Mouse (Mus musculus) hindbrain, embryonic 10.5 days (tissue): Measurements from ENCODE around the gene Galnt7. TPM values are rescaled to one million over a fixed set of nuclear protein-coding genes. Genes with fewer than 3 reads are reported as not detected.

Source experiments
- DNase-seq: peaks from one replicate; pipeline ENCODE4 v3.0.0-alpha.2; 2017; ENCODE audit warnings: low spot score
- H3K27ac ChIP-seq: fragments of 300-500 bp; sonication (generic); 2 replicates; pipeline ENCODE4 v1.5.1; 2016; ENCODE audit warnings: mild to moderate bottlenecking, moderate library complexity
- H3K27me3 ChIP-seq: fragments of 300-500 bp; sonication (generic); 2 replicates; pipeline ENCODE4 v1.6.1; 2016; ENCODE audit warnings: mild to moderate bottlenecking; ENCODE audit not compliant: poor library complexity, insufficient read depth, severe bottlenecking
- H3K36me3 ChIP-seq: fragments of 300-500 bp; sonication (generic); 2 replicates; pipeline ENCODE4 v1.6.1; 2016; ENCODE audit warnings: mild to moderate bottlenecking, moderate library complexity
- H3K4me1 ChIP-seq: fragments of 300-500 bp; sonication (generic); replicated peaks from 2 replicates; pipeline ENCODE4 v1.6.1; 2016; ENCODE audit warnings: mild to moderate bottlenecking
- H3K4me3 ChIP-seq: fragments of 300-500 bp; sonication (generic); 2 replicates; pipeline ENCODE4 v1.5.1; 2016; ENCODE audit warnings: mild to moderate bottlenecking, moderate library complexity
- H3K9me3 ChIP-seq: fragments of 300-500 bp; sonication (generic); 2 replicates; pipeline ENCODE4 v1.6.1; 2016; ENCODE audit warnings: mild to moderate bottlenecking, moderate library complexity
- WGBS: fragments of 180-500 bp; shearing (Covaris S2); methylation state at CpG from one replicate; pipeline ENCODE4 v1.1.7; 2016; 5-methylcytosine and 5-hydroxymethylcytosine counted together
- polyA plus RNA-seq: library from polyadenylated mRNA; unstranded; fragments of >200 nt; fragmentation: Nextera tagmentation; extraction: Ambion mirVana; gene quantifications from 2 replicates; pipeline ENCODE4 v1.2.1, GENCODE M21; 2016

The Galnt7 gene
- polyA plus RNA-seq, 1 experiment from 2014 or later, result 14.7 TPM

DNA sequence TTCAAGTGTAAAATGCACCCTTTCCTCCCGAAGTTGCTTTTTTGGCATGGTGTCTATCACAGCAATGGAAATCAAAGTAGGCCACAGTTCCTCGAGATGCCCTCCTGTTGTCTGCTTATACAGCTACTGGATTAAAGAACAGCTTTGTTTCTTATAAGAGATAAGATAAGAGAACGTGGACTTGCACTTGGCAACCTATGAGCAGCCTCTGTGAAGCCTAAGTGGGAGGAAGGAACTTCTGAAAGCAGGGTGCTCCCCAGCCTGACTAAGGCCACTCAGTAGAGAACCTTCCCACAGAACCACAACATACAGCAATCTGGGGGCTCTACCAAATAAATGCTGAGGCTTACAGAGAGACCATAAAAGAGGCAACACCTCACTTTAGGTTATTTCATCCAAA, 5.3 kb downstream of the Galnt7 start:
- DNase-seq, result no peak
- Histone ChIP-seq H3K36me3 (no peaks in the 10 kb centered on the region), H3K4me3 (no peak overlapping the region), H3K27ac (no peak overlapping the region), H3K4me1 (peaks cover 13% of the 10 kb centered on the region), H3K27me3 (no peaks in the 10 kb centered on the region), H3K9me3 (no peaks in the 10 kb centered on the region)
- 81% methylated on average over 3 of the region's 3 CpGs for WGBS

DNA sequence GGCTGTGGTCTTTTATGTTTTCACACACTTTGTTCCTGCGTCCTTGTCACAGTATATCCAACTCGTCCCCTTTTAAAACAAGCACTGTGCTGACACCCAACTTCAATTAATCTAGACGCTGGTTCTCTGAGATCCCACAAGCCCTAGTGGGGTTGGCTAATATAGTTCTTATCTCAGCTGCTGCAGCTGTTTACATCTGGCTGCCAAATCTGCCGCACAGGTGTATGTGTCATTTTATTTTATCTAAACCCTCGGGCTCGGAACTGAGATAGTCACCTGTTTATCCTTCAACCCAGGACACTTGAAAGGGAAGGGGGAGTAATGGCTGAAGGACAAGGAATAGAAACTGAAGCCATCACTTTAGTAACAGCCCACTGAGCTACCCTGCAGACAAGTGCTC, 8.6 kb downstream of the Galnt7 start:
- DNase-seq, result no peak
- Histone ChIP-seq H3K4me1 (no peaks in the 10 kb centered on the region; the same call in 1 of the 2 replicates), H3K27ac (no peak overlapping the region), H3K27me3 (no peaks in the 10 kb centered on the region), H3K36me3 (no peaks in the 10 kb centered on the region), H3K9me3 (no peaks in the 10 kb centered on the region), H3K4me3 (no peak overlapping the region)
- 92% methylated on average over 6 of the region's 6 CpGs for WGBS

DNA sequence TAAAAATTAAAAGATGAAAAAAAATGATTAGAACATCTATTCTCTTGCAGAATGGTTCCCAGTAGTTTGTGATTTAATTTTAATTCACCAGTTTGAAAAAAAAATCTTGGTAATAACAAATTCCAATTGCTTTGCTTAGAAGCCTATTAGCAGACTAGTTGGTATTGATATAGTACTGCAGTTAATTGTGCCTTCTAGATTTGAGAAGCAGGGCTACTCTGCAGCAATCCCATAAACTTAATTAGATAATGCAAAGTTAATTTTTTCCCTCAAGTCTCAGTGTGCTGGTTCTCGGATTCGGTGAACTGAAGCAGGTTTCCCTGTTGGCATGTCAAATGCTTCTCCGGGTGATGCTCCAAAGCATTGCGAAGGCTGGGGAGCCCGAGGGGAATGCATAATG, 10.1 kb downstream of the Galnt7 start:
- 89% methylated on average over 5 of the region's 5 CpGs for WGBS
- no peak overlapping the region for H3K27ac ChIP-seq
- no peaks in the 10 kb centered on the region; the same call in none of the 2 replicates for H3K4me1 ChIP-seq
- no peak for DNase-seq
- no peaks in the 10 kb centered on the region for H3K9me3 ChIP-seq
- H3K4me3 ChIP-seq, result no peak overlapping the region
- H3K27me3 ChIP-seq, result no peaks in the 10 kb centered on the region
- no peaks in the 10 kb centered on the region for H3K36me3 ChIP-seq

DNA sequence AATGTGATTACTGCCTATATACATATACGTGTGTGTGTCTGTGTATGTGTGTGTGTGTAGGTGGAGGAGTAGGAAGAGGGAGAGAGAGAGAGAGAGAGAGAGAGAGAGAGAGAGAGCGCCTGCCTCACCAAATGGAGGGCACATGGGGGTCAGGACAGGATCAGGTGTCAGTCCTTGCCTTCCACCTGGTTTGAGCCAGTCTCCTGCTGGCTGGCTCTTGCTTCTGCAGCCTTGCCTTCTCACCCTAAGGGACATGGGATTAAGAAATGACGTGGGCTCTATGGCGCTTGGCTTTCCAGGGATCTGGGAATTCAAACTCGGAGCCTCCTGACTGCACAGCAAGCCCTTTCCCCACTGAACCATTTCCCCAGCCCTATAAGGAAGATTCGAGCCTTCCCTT, 13.9 kb downstream of the Galnt7 start:
- Histone ChIP-seq H3K4me1 (no peaks in the 10 kb centered on the region; the same call in 1 of the 2 replicates), H3K27ac (no peak overlapping the region), H3K36me3 (no peaks in the 10 kb centered on the region), H3K4me3 (no peak overlapping the region), H3K27me3 (no peaks in the 10 kb centered on the region), H3K9me3 (no peaks in the 10 kb centered on the region)
- DNase-seq, result no peak
- WGBS, result 65% methylated on average over 6 of the region's 6 CpGs

DNA sequence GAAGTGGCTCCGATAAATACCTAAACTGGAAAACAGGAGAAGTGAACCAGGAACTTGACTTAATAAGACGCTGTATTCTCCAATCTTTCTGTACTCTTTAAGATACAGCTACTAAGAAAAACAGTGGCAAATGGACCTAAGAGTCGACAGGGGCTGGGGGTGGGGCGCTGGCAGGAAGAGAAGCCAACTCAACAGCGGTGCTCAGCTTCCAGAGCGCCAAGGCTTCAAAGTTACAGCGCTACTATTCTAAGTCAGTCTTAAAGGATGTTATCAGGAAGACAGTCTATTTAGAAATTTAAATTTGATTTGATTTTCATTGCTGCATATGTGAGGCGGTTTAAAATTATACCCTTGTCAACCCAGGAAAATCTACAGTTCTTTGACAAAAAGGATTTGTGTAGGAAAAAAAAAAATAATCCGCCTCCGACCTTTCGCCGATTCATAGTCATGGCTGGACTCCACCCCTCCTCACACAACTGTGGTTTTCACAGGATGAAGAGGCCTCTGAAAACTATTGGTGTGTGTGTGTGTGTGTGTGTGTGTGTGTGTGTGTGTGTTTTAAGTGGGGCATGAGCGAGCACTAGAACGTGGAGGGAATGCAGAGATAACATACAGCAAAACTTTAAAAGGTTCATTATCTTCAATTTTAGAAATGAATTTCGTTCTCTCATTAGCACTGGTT, 15.1 kb downstream of the Galnt7 start:
- Histone ChIP-seq H3K4me3 (no peak overlapping the region), H3K27me3 (no peaks in the 10 kb centered on the region), H3K36me3 (no peaks in the 10 kb centered on the region), H3K27ac (no peak overlapping the region), H3K4me1 (no peaks in the 10 kb centered on the region; the same call in 1 of the 2 replicates), H3K9me3 (no peaks in the 10 kb centered on the region)
- no peak for DNase-seq
- 89% methylated on average over 15 of the region's 15 CpGs for WGBS

DNA sequence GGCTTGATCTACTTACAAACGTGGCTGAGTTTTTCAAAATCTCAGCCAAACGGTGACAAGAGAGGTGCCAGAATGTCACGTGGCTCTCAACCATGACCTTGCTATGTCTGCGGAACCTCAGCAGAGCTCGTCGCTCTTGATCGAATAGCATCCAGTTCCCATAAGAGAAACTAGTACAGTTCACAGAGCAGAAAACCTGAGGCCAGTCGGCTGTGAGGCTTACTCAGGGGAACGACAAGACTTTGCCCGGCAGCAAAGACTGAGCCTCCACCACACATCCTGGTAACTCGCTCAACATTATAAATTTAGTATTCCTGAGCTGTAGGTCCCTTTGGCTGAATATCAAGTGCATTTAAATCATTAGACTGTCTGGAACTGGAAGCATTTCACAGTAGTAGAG, 16.1 kb downstream of the Galnt7 start:
- Histone ChIP-seq H3K27me3 (no peaks in the 10 kb centered on the region), H3K36me3 (no peaks in the 10 kb centered on the region), H3K4me3 (no peak overlapping the region), H3K9me3 (no peaks in the 10 kb centered on the region), H3K4me1 (no peaks in the 10 kb centered on the region; the same call in 1 of the 2 replicates), H3K27ac (no peak overlapping the region; the same call in 1 of the 2 replicates)
- 90% methylated on average over 11 of the region's 11 CpGs for WGBS
- no peak for DNase-seq

DNA sequence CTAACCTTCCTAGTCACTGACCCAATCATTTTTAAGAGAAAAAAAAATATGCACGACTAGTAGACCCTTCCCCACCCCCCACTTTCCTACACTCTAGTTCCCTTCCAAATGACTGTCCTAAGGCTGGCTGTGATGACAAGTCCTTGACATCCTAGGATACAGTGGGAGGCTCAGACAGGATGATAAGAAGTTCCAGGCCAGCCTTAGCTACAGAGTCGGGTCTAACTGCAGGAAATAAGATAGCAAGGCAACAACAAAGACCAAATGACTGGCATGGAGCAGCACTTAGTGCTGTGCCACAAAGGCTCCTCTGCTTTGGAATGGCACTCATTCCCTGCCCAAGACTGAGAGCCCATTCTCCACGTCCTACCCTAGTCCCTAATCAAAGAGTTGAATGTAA, 16.6 kb downstream of the Galnt7 start:
- H3K4me1 ChIP-seq, result no peaks in the 10 kb centered on the region; the same call in 1 of the 2 replicates
- WGBS, result 78% methylated on average over 3 of the region's 3 CpGs
- no peaks in the 10 kb centered on the region for H3K9me3 ChIP-seq
- H3K27ac ChIP-seq, result no peak overlapping the region; the same call in 1 of the 2 replicates
- H3K27me3 ChIP-seq, result no peaks in the 10 kb centered on the region
- no peaks in the 10 kb centered on the region for H3K36me3 ChIP-seq
- no peak for DNase-seq
- no peak overlapping the region for H3K4me3 ChIP-seq

DNA sequence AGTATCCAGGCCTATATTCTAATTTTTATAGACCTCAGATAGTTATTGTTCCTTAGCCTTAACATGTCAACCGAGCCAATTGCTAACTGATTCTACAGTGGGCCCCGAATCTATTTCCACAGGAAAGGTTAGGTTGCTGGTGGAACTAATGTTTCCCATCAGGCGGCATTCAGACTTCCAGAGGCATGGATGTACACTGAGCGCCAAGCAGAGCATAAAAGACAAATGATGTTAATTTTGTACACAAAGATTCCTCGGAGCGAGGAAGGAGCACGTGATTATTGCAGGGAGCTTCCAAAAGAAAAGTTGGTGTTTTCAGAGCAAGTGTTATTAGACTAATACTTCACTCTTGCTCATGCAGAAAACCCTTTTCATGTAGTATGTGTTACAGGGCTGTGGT, 21.1 kb downstream of the Galnt7 start:
- H3K27ac ChIP-seq, result no peak overlapping the region
- WGBS, result 91% methylated on average over 7 of the region's 7 CpGs
- H3K9me3 ChIP-seq, result no peaks in the 10 kb centered on the region
- no peaks in the 10 kb centered on the region for H3K27me3 ChIP-seq
- no peak overlapping the region for H3K4me3 ChIP-seq
- no peak for DNase-seq
- no peaks in the 10 kb centered on the region for H3K36me3 ChIP-seq
- no peaks in the 10 kb centered on the region for H3K4me1 ChIP-seq

DNA sequence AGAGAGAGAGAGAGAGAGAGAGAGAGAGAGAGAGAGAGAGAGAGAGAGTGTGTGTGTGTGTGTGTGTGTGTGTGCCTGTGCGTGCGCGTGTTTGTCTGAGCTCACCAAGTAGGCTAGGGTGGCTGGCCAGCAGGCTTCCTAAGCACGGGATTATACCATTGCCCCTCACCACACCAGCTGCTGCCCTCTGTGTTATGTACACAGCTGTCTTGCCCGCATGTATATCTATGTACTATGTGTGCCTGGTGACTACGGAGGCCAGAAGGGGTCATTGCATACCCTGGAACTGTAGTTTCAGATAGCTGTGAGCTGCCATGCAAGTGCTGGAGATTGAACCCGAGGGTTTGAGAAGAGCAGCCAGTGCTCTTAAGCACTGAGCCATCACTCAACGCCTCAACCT, 22.7 kb downstream of the Galnt7 start:
- Histone ChIP-seq H3K27ac (no peak overlapping the region), H3K4me1 (0 out of 2 replicates have a peak, but pooled peaks cover 4% of the 10 kb centered on the region), H3K4me3 (no peak overlapping the region), H3K27me3 (no peaks in the 10 kb centered on the region), H3K36me3 (no peaks in the 10 kb centered on the region), H3K9me3 (no peaks in the 10 kb centered on the region)
- no peak for DNase-seq
- 91% methylated on average over 8 of the region's 8 CpGs for WGBS

DNA sequence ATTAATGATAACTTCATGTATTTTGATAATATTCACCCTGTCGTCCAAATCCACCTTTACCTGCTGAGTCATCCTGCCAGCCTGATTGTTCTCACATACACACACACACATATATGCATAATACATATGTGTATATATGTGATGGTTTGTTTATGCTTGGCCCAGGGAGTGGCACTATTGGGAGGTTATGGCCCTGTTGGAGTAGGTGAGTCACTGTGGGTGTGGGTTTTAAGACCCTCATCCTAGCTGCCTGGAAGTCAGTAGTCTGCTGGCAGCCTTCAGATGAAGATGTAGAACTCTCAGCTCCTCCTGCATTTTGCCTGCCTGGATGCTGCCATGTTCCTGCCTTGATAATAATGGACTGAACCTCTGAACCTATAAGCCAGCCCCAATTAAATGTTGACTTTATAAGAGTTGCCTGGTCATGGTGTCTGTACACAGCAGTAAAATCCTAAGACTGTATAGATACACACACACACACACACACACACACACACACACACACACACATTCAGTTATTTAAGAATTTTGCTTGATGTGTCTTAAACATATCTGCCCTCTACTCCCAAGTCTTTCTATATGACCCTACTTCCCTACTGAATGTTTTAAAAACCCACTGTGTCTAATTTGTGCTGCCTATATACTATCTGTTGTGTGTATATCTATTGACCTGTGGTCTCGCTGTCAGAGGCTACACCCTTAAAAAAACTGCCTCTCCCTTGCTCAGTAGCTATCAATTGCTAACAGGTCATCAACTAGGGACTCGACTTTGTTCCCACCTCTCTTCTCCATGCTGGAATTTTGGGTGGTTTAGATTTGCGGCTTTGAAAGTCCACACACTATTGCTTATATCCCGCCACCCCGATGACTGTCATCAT, 23.8 kb downstream of the Galnt7 start:
- H3K4me1 ChIP-seq, result 0 out of 2 replicates have a peak, but pooled peaks cover 4% of the 10 kb centered on the region
- no peak overlapping the region for H3K27ac ChIP-seq
- 88% methylated on average over 6 of the region's 6 CpGs for WGBS

DNA sequence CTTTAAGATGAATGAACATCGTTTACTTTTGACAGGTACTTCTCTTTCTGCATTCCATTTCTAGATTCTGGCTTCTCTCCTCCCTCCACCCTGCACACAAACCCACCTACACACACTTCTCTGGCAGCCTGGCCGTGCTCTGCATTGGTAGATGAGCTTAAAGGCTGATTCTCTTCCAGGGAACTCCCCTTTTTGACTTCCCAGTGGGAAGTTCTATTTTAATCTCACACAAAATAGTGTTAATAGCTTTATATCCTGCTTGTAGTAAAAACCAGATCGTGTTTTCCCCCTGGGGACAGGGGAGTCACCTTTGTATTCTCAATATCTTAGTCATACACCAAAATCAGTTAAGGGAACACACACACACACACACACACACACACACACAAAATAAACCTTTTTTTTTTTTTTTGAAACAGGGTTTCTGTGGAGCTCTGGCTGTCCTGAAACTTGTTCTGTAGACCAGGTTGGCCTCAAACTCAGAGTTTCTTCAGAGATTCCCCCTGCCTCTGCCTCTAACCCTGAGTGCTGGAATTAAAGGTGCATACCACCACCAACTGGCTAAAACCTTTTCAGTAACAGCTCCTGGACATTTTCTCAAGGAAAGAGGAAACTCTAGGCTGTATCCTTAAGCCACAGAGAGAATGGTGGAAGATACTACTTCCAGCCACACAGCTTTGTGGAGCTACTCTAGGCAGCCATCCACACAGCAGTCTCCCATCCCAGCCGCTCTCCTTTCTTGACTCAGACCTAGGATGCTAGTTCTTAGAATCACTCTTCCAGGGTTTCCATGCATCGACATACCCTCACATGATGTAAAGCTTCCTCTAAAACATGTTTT, 24.7 kb downstream of the Galnt7 start:
- H3K36me3 ChIP-seq, result no peaks in the 10 kb centered on the region
- H3K27me3 ChIP-seq, result no peaks in the 10 kb centered on the region
- 0 out of 2 replicates have a peak, but pooled peaks cover 4% of the 10 kb centered on the region for H3K4me1 ChIP-seq
- WGBS, result 86% methylated on average over 5 of the region's 5 CpGs
- no peak for DNase-seq
- H3K27ac ChIP-seq, result no peak overlapping the region
- no peaks in the 10 kb centered on the region for H3K9me3 ChIP-seq
- no peak overlapping the region for H3K4me3 ChIP-seq

More for the DNA sequence above, 23.8 kb downstream of the Galnt7 start:
- H3K27me3 ChIP-seq, result no peaks in the 10 kb centered on the region
- no peak for DNase-seq
- no peaks in the 10 kb centered on the region for H3K36me3 ChIP-seq
- H3K9me3 ChIP-seq, result no peaks in the 10 kb centered on the region
- H3K4me3 ChIP-seq, result no peak overlapping the region

DNA sequence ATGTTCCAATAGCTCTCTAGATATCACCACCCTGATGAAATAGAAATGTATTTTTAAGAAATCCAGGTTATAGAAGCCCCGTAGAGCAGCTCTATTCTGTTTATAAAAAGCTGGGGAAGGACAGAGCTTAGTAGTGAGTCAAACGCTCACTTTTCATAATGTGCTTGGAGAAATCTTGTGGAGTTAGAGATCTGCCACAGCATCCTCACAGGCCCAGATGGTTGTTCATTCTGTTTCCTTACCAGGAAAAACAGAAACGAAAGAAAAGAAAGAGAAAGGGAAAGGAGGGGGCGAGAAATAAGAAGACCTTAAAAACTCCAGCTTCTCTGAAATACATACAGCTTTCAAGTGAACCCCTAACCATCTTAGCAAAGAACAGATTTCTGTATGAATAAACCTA, 28.9 kb downstream of the Galnt7 start:
- no peak for DNase-seq
- Histone ChIP-seq H3K4me1 (0 out of 2 replicates have a peak, but pooled peaks cover 4% of the 10 kb centered on the region), H3K4me3 (no peak overlapping the region), H3K27me3 (no peaks in the 10 kb centered on the region), H3K36me3 (no peaks in the 10 kb centered on the region), H3K9me3 (no peaks in the 10 kb centered on the region), H3K27ac (no peak overlapping the region)
- 88% methylated on average over 4 of the region's 4 CpGs for WGBS
